Mouse (Mus musculus): ENCODE data around the gene Sbpl. TPM values are rescaled to one million over a fixed set of nuclear protein-coding genes. Genes with fewer than 3 reads are reported as not detected.
"Not testable (repeated sequence)": the region's sequence is repeated elsewhere in the genome, so short reads cannot be mapped to it uniquely, and the experiment has no call there.

Sbpl gene
- polyA plus RNA-seq, 1 experiment from 2014 or later, result not detected

GRCm38 (mm10) chr17:23947486-23947885 lies 7.6 kb downstream of the Sbpl start:
- H3K9me3 ChIP-seq; H3K4me3 ChIP-seq (replicated peaks); H3K4me1 ChIP-seq; H3K36me3 ChIP-seq (replicated peaks); ATAC-seq (ENCODE audit: low FRiP score); H3K27ac ChIP-seq; H3K27me3 ChIP-seq; H3K9ac ChIP-seq; H3K4me2 ChIP-seq: not testable (repeated sequence)
- 75% methylated on average over 4 of the region's 4 CpGs for WGBS

- no peak for ATAC-seq (ENCODE audit: low FRiP score)
- Histone ChIP-seq H3K4me3 (replicated peaks) (no peak within 1 kb of the TSS), H3K36me3 (replicated peaks) (no peaks in the 10 kb centered on the region)
These were observed 13.7 kb downstream of the Sbpl start, which contains the start of gene Sbp for GRCm38 (mm10) chr17:23941372-23941771. Gene Sbp (plus strand): TSS chr17:23941672.

GRCm38 (mm10) chr17:23931157-23931556 lies 23.9 kb downstream of the Sbpl start:
- no peak overlapping the region for H3K27ac ChIP-seq
- no peak overlapping the region for H3K4me2 ChIP-seq
- 89% methylated on average over 5 of the region's 5 CpGs for WGBS
- H3K9ac ChIP-seq, result no peak overlapping the region
- ATAC-seq (ENCODE audit: low FRiP score), result no peak
- no peaks in the 10 kb centered on the region for H3K4me1 ChIP-seq
- no peaks in the 10 kb centered on the region for H3K9me3 ChIP-seq
- no peaks in the 10 kb centered on the region for H3K36me3 ChIP-seq (replicated peaks)
- H3K27me3 ChIP-seq, result no peaks in the 10 kb centered on the region; the same call in 1 of the 2 replicates
- no peak overlapping the region for H3K4me3 ChIP-seq (replicated peaks)

More at GRCm38 (mm10) chr17:23941372-23941771, 13.7 kb downstream of the Sbpl start, which contains the start of gene Sbp:
- no peak within 1 kb of the TSS for H3K9ac ChIP-seq
- H3K4me2 ChIP-seq, result no peak within 1 kb of the TSS
- 0 out of 2 replicates have a peak, but pooled peaks cover 3% of the 10 kb centered on the region for H3K27me3 ChIP-seq
- no peaks in the 10 kb centered on the region for H3K9me3 ChIP-seq
- H3K4me1 ChIP-seq, result no peaks in the 10 kb centered on the region
- H3K27ac ChIP-seq, result no peak within 1 kb of the TSS

DNA sequence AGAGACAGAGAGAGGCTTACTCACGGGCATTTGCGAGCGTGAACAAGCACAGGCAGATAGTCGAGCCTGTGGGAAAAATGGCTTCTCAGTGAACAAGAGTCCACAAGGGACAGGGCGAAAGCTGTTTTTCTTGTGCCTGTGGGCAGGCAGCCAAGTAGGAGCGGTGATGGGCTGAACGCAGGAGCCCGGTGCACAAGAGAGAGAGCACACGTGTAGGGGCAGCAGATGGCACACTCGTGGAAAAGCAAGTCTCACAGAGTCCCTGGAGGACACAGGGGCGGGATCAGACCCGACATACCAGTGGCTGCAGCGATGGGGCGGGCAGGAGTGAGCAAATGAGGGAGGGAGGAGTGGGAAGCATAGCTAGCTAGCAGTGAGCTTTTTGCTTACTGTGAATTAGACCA lies 30.0 kb downstream of the Sbpl start:
- peak; percentile 80 for ATAC-seq (ENCODE audit: low FRiP score)

DNA sequence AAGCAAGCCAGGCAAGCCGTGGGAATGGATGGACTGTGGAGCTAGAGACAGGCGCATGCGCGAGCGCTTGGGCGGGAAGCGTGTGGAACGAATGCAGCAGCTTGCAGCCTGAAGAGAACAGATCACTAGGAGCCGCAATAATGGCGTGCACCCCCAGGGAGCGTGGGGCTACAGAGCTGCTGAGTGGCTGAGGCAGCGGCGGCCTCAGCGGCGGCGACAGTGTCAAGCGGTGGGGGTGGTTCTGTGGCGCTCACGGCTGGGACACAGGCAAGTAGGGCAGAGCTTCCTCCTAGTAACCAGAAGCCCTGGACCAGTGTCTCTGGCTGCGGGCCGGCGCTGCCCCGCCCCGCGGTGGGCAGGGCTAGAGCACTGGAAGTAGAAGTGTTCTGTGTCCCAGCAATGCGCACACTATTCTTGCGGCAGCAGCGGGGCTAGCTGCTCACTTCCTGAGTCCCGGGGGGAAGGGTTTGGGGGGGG lies 30.5 kb downstream of the Sbpl start:
- H3K4me2 ChIP-seq, result peak overlapping the region; percentile 74

More for the DNA sequence above, 30.0 kb downstream of the Sbpl start:
- H3K4me1 ChIP-seq, result peaks cover 10% of the 10 kb centered on the region
- H3K4me2 ChIP-seq, result peak overlapping the region; percentile 74
- no peaks in the 10 kb centered on the region for H3K36me3 ChIP-seq (replicated peaks)
- H3K27me3 ChIP-seq, result no peaks in the 10 kb centered on the region; the same call in 1 of the 2 replicates
- no peaks in the 10 kb centered on the region for H3K9me3 ChIP-seq
- under 1% methylated on average over 14 of the region's 14 CpGs for WGBS
- H3K27ac ChIP-seq, result peak overlapping the region; percentile 96
- H3K4me3 ChIP-seq (replicated peaks), result peak overlapping the region; percentile 48
- peak overlapping the region; percentile 66 for H3K9ac ChIP-seq

GRCm38 (mm10) chr17:23917158-23917557 lies 37.9 kb downstream of the Sbpl start, which contains the start of gene Dcpp3:
Gene Dcpp3 (plus strand): TSS chr17:23917458.
- not testable (repeated sequence) for H3K9ac ChIP-seq; H3K27ac ChIP-seq; H3K27me3 ChIP-seq; H3K4me1 ChIP-seq; ATAC-seq (ENCODE audit: low FRiP score); H3K4me2 ChIP-seq; H3K9me3 ChIP-seq; H3K4me3 ChIP-seq (replicated peaks); H3K36me3 ChIP-seq (replicated peaks)
- WGBS, result 88% methylated on average over 4 of the region's 4 CpGs

More for the DNA sequence above, 30.5 kb downstream of the Sbpl start:
- Histone ChIP-seq H3K27ac (peak overlapping the region; percentile 96), H3K9ac (peak overlapping the region; percentile 66), H3K27me3 (no peaks in the 10 kb centered on the region; the same call in 1 of the 2 replicates), H3K4me3 (replicated peaks) (peak overlapping the region; percentile 48), H3K4me1 (peaks cover 10% of the 10 kb centered on the region), H3K9me3 (no peaks in the 10 kb centered on the region), H3K36me3 (replicated peaks) (no peaks in the 10 kb centered on the region)
- under 1% methylated on average over 29 of the region's 29 CpGs for WGBS
- peak; percentile 97 for ATAC-seq (ENCODE audit: low FRiP score)

Other genes with a start within 250 kb of the Sbpl start
- gene 1520401A03Rik, start 232.5 kb downstream of the Sbpl start, polyA plus RNA-seq (2016; fragmentation: Nextera tagmentation; extraction: Ambion mirVana), result 0.17 TPM in 1 of 2 replicates, not detected in the other
- 47.3 and 49.6 TPM in 2 replicates for gene Pkmyt1, start 228.9 kb downstream of the Sbpl start, polyA plus RNA-seq (2016; fragmentation: Nextera tagmentation; extraction: Ambion mirVana)
- gene Paqr4, start 214.4 kb downstream of the Sbpl start, polyA plus RNA-seq (2016; fragmentation: Nextera tagmentation; extraction: Ambion mirVana), result 26.4 and 30.8 TPM in 2 replicates
- 1.4 and 1.6 TPM in 2 replicates for gene Kremen2, start 209.4 kb downstream of the Sbpl start, polyA plus RNA-seq (2016; fragmentation: Nextera tagmentation; extraction: Ambion mirVana)
- 173 and 179 TPM in 2 replicates for gene Flywch1, start 183.7 kb downstream of the Sbpl start, polyA plus RNA-seq (2016; fragmentation: Nextera tagmentation; extraction: Ambion mirVana)
- 32.7 and 33.5 TPM in 2 replicates for gene Flywch2, start 169.2 kb downstream of the Sbpl start, polyA plus RNA-seq (2016; fragmentation: Nextera tagmentation; extraction: Ambion mirVana)
- 660 and 697 TPM in 2 replicates for gene Srrm2, start 164.7 kb downstream of the Sbpl start, polyA plus RNA-seq (2016; fragmentation: Nextera tagmentation; extraction: Ambion mirVana)
- 1,039 and 1,118 TPM in 2 replicates for gene Elob, start 126.1 kb downstream of the Sbpl start, polyA plus RNA-seq (2016; fragmentation: Nextera tagmentation; extraction: Ambion mirVana)
- gene Prss33, start 119.2 kb downstream of the Sbpl start, polyA plus RNA-seq (2016; fragmentation: Nextera tagmentation; extraction: Ambion mirVana), result 0.14 TPM in 1 of 2 replicates, not detected in the other
- gene Prss32, start 111.4 kb downstream of the Sbpl start, polyA plus RNA-seq (2016; fragmentation: Nextera tagmentation; extraction: Ambion mirVana), result not detected in 2 replicates
- gene Prss41, start 111.1 kb downstream of the Sbpl start, polyA plus RNA-seq (2016; fragmentation: Nextera tagmentation; extraction: Ambion mirVana), result 1.3 and 3.0 TPM in 2 replicates
- not detected in 2 replicates for gene Prss21, start 87.2 kb downstream of the Sbpl start, polyA plus RNA-seq (2016; fragmentation: Nextera tagmentation; extraction: Ambion mirVana)
- not detected in 2 replicates for gene Dcpp1, start 74.4 kb downstream of the Sbpl start, polyA plus RNA-seq (2016; fragmentation: Nextera tagmentation; extraction: Ambion mirVana)
- gene Dcpp2, start 74.4 kb downstream of the Sbpl start, polyA plus RNA-seq (2016; fragmentation: Nextera tagmentation; extraction: Ambion mirVana), result not detected in 2 replicates
- not detected in 2 replicates for gene Dcpp3, start 37.8 kb downstream of the Sbpl start, polyA plus RNA-seq (2016; fragmentation: Nextera tagmentation; extraction: Ambion mirVana)
- gene Sbp, start 13.6 kb downstream of the Sbpl start, polyA plus RNA-seq (2016; fragmentation: Nextera tagmentation; extraction: Ambion mirVana), result not detected in 2 replicates
- gene Prss30, start 25.3 kb upstream of the Sbpl start, polyA plus RNA-seq (2016; fragmentation: Nextera tagmentation; extraction: Ambion mirVana), result not detected in 2 replicates
- 0.33 and 0.35 TPM in 2 replicates for gene Prss22, start 42.8 kb upstream of the Sbpl start, polyA plus RNA-seq (2016; fragmentation: Nextera tagmentation; extraction: Ambion mirVana)
- 0.26 and 0.31 TPM in 2 replicates for gene Prss27, start 82.9 kb upstream of the Sbpl start, polyA plus RNA-seq (2016; fragmentation: Nextera tagmentation; extraction: Ambion mirVana)
- 91.7 and 92.2 TPM in 2 replicates for gene Kctd5, start 118.2 kb upstream of the Sbpl start, polyA plus RNA-seq (2016; fragmentation: Nextera tagmentation; extraction: Ambion mirVana)
- gene Pdpk1, start 195.7 kb upstream of the Sbpl start, polyA plus RNA-seq (2016; fragmentation: Nextera tagmentation; extraction: Ambion mirVana), result 51.1 and 59.2 TPM in 2 replicates
- 31.1 and 32.6 TPM in 2 replicates for gene Amdhd2, start 208.5 kb upstream of the Sbpl start, polyA plus RNA-seq (2016; fragmentation: Nextera tagmentation; extraction: Ambion mirVana)
- gene Atp6v0c, start 214.4 kb upstream of the Sbpl start, polyA plus RNA-seq (2016; fragmentation: Nextera tagmentation; extraction: Ambion mirVana), result 461 and 463 TPM in 2 replicates